Mouse (Mus musculus): Measurements from ENCODE around the gene Map1s. TPM values are rescaled to one million over a fixed set of nuclear protein-coding genes. Genes with fewer than 3 reads are reported as not detected.
A peak's percentile ranks its signal among the peaks of the same experiment; 100 is the strongest.

Gene Map1s
- polyA plus RNA-seq (2012; ENCODE audit: insufficient read depth, insufficient read length, missing spikeins) = 37.3 and 44.2 TPM in 2 replicates

- TF ChIP-seq POLR2A (IDR thresholded peaks at IDR 0.05; ENCODE audit: borderline replicate concordance, low read depth, low read length) (no peak; the same call in 1 of the 2 replicates), CTCF (IDR thresholded peaks at IDR 0.05; ENCODE audit: low read depth, low read length) (no peak)
- Histone ChIP-seq H3K4me1 (ENCODE audit: control insufficient read depth, insufficient read depth, low read length) (peaks cover 54% of the 10 kb centered on the region), H3K27ac (ENCODE audit: insufficient read depth, low read depth, low read length) (peak within 1 kb of the TSS; percentile 92), H3K4me3 (ENCODE audit: insufficient read depth, low read length) (peak within 1 kb of the TSS; percentile 62)
Measured at GRCm38 (mm10) chr8:70905831-70906736, at the start of gene Map1s. Gene Map1s, plus strand, starts transcription at chr8:70905932.

GRCm38 (mm10) chr8:70856028-70856427 is 49.7 kb upstream of the Map1s start:
- no peak overlapping the region; the same call in 1 of the 2 replicates for H3K4me3 ChIP-seq (ENCODE audit: insufficient read depth, low read length)

DNA sequence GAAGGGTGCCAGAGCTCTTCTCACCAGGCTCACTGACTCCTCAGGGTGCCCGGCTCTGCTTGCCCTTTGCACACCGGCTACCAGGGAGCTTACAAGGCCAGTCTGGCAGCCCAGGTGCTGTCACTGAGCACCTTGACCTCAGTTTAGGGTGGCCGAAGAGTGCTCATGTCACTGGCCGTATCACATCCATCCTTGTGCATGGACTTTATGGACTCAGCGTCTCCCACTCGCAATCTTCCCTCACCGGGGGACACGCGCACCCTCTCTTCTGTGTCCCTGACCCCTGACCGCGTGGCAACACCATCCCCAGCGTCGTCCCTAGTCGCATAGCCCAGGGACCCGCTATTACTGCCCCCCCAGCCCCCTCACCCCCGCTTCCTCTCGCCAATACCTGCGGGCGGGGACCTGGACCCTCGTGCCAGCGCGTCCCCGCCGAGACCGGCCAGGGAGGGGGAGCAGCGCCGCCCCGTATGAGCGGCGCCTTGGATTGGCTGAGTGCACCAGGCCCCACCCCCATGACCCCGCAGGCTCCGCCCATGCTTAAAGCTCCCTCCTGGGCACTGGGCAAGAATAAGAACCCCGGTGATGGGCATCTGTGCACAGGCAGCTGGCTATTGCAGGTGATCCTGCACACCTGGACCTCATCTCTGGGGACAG is 49.1 kb upstream of the Map1s start:
- no peak for TF ChIP-seq POLR2A (IDR thresholded peaks at IDR 0.05; ENCODE audit: borderline replicate concordance, low read depth, low read length)
- no peak for TF ChIP-seq CTCF (IDR thresholded peaks at IDR 0.05; ENCODE audit: low read depth, low read length)
- Histone ChIP-seq H3K4me1 (ENCODE audit: control insufficient read depth, insufficient read depth, low read length) (peaks cover 26% of the 10 kb centered on the region), H3K27ac (ENCODE audit: insufficient read depth, low read depth, low read length) (no peak overlapping the region), H3K4me3 (ENCODE audit: insufficient read depth, low read length) (peak overlapping the region; percentile 43)

More at GRCm38 (mm10) chr8:70856028-70856427, 49.7 kb upstream of the Map1s start:
- TF ChIP-seq CTCF (IDR thresholded peaks at IDR 0.05; ENCODE audit: low read depth, low read length) (no peak), POLR2A (IDR thresholded peaks at IDR 0.05; ENCODE audit: borderline replicate concordance, low read depth, low read length) (no peak)
- Histone ChIP-seq H3K27ac (ENCODE audit: insufficient read depth, low read depth, low read length) (no peak overlapping the region), H3K4me1 (ENCODE audit: control insufficient read depth, insufficient read depth, low read length) (peaks cover 26% of the 10 kb centered on the region)

DNA sequence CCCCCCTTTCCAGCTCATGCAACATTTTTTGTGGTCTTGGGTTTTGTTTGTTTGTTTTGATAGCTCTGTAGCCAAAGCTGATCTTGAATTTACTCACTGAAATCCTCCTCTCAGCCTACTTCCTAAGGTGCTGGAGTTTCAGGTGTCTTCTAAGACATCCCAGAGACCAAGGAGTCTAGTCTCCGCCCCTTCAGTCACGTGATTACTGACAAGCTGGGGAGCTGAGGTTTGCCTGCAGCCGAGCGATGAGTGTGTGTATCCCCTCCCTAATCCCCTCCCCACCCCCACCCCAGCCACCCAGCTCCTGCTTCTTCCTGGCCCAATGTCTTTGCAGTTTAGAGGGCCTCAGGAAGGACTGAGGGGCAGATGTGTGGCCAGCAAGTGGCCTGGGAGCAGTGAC is 48.2 kb upstream of the Map1s start:
- peaks cover 26% of the 10 kb centered on the region for H3K4me1 ChIP-seq (ENCODE audit: control insufficient read depth, insufficient read depth, low read length)
- H3K4me3 ChIP-seq (ENCODE audit: insufficient read depth, low read length) = no peak overlapping the region
- TF ChIP-seq CTCF (IDR thresholded peaks at IDR 0.05; ENCODE audit: low read depth, low read length) = no peak
- no peak for TF ChIP-seq POLR2A (IDR thresholded peaks at IDR 0.05; ENCODE audit: borderline replicate concordance, low read depth, low read length)
- H3K27ac ChIP-seq (ENCODE audit: insufficient read depth, low read depth, low read length) = no peak overlapping the region

DNA sequence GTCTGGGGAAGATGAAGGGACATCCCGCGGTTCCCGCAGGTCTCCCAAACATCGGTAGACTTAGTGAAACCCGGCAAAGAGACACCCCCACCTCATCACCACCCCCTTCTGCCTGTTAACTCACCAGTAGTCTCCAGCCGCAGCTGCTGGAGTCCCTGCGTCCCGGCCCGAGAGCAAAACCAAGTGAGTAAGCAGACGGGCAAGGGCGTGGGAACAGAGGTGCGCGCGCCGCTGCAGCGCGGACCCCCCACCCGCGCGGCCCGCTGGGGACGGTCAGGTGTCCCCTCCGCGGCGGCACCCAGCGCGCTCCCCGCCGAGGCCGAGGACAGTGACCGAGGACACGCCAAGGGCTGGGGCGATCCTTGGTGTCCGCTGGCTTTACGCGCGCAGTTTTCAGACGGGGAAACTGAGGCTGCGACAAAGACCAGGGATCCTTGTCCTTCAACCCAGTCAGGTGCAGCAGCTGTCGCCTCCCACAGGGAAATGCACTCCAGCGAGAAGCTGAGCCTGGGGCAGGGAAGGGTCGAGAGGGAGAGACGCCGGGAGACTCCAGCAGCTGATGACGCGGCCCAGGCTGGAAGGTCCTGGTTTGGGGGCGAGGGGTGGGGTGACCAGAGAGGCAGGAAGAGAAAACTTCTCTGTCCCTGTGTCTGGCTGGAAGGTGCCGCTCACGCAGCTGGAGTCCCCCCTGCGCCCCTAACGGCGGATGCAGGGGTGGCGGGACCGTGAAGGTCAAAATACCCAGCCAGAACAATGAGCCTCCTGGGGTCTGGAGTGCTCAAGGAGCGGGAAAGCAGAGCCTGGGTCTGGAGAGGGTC is 42.7 kb upstream of the Map1s start, which contains the start of gene Kcnn1:
TSS of gene Kcnn1 (minus strand) at position 435 of the 818 bp plus-strand sequence.
- no peak for TF ChIP-seq CTCF (IDR thresholded peaks at IDR 0.05; ENCODE audit: low read depth, low read length)
- no peak for TF ChIP-seq POLR2A (IDR thresholded peaks at IDR 0.05; ENCODE audit: borderline replicate concordance, low read depth, low read length)
- H3K4me3 ChIP-seq (ENCODE audit: insufficient read depth, low read length) = peak within 1 kb of the TSS; percentile 45
- peaks cover 20% of the 10 kb centered on the region for H3K4me1 ChIP-seq (ENCODE audit: control insufficient read depth, insufficient read depth, low read length)
- H3K27ac ChIP-seq (ENCODE audit: insufficient read depth, low read depth, low read length) = no peak within 1 kb of the TSS

DNA sequence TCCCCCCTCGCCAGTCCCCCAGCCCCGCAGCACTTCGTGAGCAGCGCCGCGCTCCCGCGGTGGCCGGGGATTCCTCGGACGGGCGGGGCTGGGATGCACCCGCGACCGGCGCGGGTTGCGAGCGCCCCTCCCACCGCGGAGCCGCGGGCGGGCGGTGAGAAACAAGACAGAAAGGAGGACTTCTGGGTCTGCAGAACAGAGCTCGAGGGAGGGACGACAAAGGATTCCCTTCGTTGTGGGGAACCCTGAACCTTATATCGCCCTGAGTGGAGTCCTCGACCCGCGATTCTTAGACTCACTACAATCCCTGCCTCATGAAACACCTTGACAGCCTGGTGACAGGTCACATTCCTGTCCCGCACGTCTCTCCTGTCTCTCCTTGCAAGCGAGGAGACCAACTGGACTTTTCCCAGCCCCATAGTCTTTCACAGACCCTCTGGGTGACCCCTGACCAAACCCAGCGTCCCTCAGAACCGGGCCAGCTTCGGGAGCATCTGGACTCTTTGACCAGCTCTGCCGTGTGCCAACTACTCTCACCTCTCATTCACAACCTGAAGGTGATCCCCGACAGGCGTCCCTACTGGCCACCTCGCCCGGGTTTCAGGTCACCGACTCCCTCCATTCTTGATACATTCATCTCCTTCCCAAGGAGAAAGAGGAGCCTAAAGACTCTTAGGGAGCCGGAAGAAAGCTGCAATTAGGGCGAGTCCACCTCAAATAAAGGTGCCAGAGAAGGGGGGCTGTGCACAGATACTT is 41.6 kb upstream of the Map1s start:
- peak overlapping the region; percentile 13 for H3K4me3 ChIP-seq (ENCODE audit: insufficient read depth, low read length)
- no peak overlapping the region for H3K27ac ChIP-seq (ENCODE audit: insufficient read depth, low read depth, low read length)
- TF ChIP-seq CTCF (IDR thresholded peaks at IDR 0.05; ENCODE audit: low read depth, low read length) (no peak), POLR2A (IDR thresholded peaks at IDR 0.05; ENCODE audit: borderline replicate concordance, low read depth, low read length) (no peak)
- H3K4me1 ChIP-seq (ENCODE audit: control insufficient read depth, insufficient read depth, low read length) = peaks cover 13% of the 10 kb centered on the region

DNA sequence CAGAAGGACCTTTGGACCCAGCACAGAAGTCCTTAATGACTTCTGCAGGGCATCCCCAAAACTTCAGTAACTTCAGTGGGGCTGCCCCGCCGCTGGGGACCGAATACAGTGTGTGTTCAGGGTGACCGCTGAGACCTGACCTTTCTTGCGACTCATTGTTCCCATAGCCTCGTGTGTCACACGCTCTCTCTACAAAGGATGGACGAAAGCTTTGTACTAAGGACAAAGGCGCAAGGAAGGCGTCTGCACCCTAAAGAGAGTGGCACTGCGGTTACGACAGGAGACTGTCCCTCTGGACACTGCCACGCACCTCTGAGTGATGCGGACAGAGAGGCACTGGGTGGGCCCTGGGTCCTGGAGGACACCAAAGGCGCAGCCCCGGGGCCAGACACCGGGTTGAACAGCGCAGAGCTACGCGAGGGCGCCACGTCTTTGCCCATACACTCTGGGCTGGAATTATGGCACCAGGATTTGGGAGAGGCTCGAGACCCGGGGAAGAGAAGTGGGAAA is 41.0 kb upstream of the Map1s start:
- Histone ChIP-seq H3K4me1 (ENCODE audit: control insufficient read depth, insufficient read depth, low read length) (peaks cover 12% of the 10 kb centered on the region), H3K27ac (ENCODE audit: insufficient read depth, low read depth, low read length) (no peak overlapping the region), H3K4me3 (ENCODE audit: insufficient read depth, low read length) (peak overlapping the region; percentile 61)
- TF ChIP-seq CTCF (IDR thresholded peaks at IDR 0.05; ENCODE audit: low read depth, low read length) = no peak
- TF ChIP-seq POLR2A (IDR thresholded peaks at IDR 0.05; ENCODE audit: borderline replicate concordance, low read depth, low read length) = no peak

GRCm38 (mm10) chr8:70865350-70866000 is 40.3 kb upstream of the Map1s start:
- TF ChIP-seq CTCF (IDR thresholded peaks at IDR 0.05; ENCODE audit: low read depth, low read length) = no peak
- no peak for TF ChIP-seq POLR2A (IDR thresholded peaks at IDR 0.05; ENCODE audit: borderline replicate concordance, low read depth, low read length)
- Histone ChIP-seq H3K27ac (ENCODE audit: insufficient read depth, low read depth, low read length) (peak overlapping the region; percentile 26; the same call in 1 of the 2 replicates), H3K4me3 (ENCODE audit: insufficient read depth, low read length) (peak overlapping the region; percentile 61), H3K4me1 (ENCODE audit: control insufficient read depth, insufficient read depth, low read length) (peaks cover 12% of the 10 kb centered on the region)
